Mouse (Mus musculus) urinary bladder, adult 18-20 months (tissue): ENCODE measurements at regions not wholly inside any gene's neighbourhood (a gene's known extent, or its start where the extent isn't known, plus 50 kb on each side); places are given as distances from the start of the nearest gene placed in this dataset.

Source experiments
- DNase-seq, 2 experiments: peaks; one replicate each; pipeline ENCODE4 v3.0.0; 2022; ENCODE audit warnings: low spot score in 2 of 2, mixed read lengths in 2 of 2

GRCm38 (mm10) chr11:25538641-25539258 lies 671.8 kb downstream of the 5730522E02Rik start:
- DNase-seq = no peak

GRCm38 (mm10) chr11:25536069-25536468 lies 674.5 kb downstream of the 5730522E02Rik start:
- no peak for DNase-seq

GRCm38 (mm10) chr11:25533081-25533480 lies 677.5 kb downstream of the 5730522E02Rik start:
- no peak for DNase-seq

GRCm38 (mm10) chr11:25531668-25532398 lies 678.7 kb downstream of the 5730522E02Rik start:
- no peak for DNase-seq

GRCm38 (mm10) chr11:25528056-25528455 lies 682.5 kb downstream of the 5730522E02Rik start:
- DNase-seq = no peak

GRCm38 (mm10) chr11:25518903-25519302 lies 691.7 kb downstream of the 5730522E02Rik start:
- no peak for DNase-seq

GRCm38 (mm10) chr11:25518131-25518530 lies 692.4 kb downstream of the 5730522E02Rik start:
- no peak for DNase-seq

- no peak for DNase-seq
These were observed 705.1 kb downstream of the 5730522E02Rik start for GRCm38 (mm10) chr11:25505500-25505899.

- no peak for DNase-seq
These were observed 736.7 kb downstream of the 5730522E02Rik start for GRCm38 (mm10) chr11:25473682-25474365.

GRCm38 (mm10) chr11:25469819-25470218 lies 740.7 kb downstream of the 5730522E02Rik start:
- no peak for DNase-seq

GRCm38 (mm10) chr11:25437206-25437605 lies 773.4 kb downstream of the 5730522E02Rik start:
- DNase-seq = no peak

GRCm38 (mm10) chr11:25435645-25436044 lies 774.9 kb downstream of the 5730522E02Rik start:
- no peak for DNase-seq

GRCm38 (mm10) chr11:25423186-25423585 lies 787.4 kb downstream of the 5730522E02Rik start:
- DNase-seq = no peak

GRCm38 (mm10) chr11:25421486-25421885 lies 789.1 kb downstream of the 5730522E02Rik start:
- DNase-seq = no peak

- DNase-seq = no peak
These were observed 800.0 kb downstream of the 5730522E02Rik start for GRCm38 (mm10) chr11:25410403-25411090.

GRCm38 (mm10) chr11:25391649-25392048 lies 818.9 kb downstream of the 5730522E02Rik start:
- DNase-seq = no peak

- no peak for DNase-seq
These were observed 843.5 kb downstream of the 5730522E02Rik start for GRCm38 (mm10) chr11:25367111-25367510.

GRCm38 (mm10) chr11:25365433-25365832 lies 845.1 kb downstream of the 5730522E02Rik start:
- DNase-seq = no peak

GRCm38 (mm10) chr11:25359723-25360122 lies 850.8 kb downstream of the 5730522E02Rik start:
- no peak for DNase-seq

GRCm38 (mm10) chr11:25357717-25358411 lies 852.7 kb downstream of the 5730522E02Rik start:
- DNase-seq = no peak
